Mouse (Mus musculus) neural tube, embryonic 15.5 days (tissue): ENCODE measurements around the gene Kcnh1. TPM values are rescaled to one million over a fixed set of nuclear protein-coding genes. Genes with fewer than 3 reads are reported as not detected.

Experiments
- ATAC-seq: fragments of 200-750 bp; cut with Nextera tagmentation; 2 replicates; pipeline ENCODE4 v1.8.0; 2017; ENCODE audit warnings: mild to moderate bottlenecking, moderate TSS enrichment, moderate library complexity; ENCODE audit not compliant: low FRiP score
- H3K27ac ChIP-seq: fragments of 300-500 bp; sonication (generic); replicated peaks from 2 replicates; pipeline ENCODE4 v1.5.1; 2015; ENCODE audit warnings: mild to moderate bottlenecking, inconsistent platforms
- H3K27me3 ChIP-seq: fragments of 300-500 bp; sonication (generic); replicated peaks from 2 replicates; pipeline ENCODE4 v1.6.1; 2015; ENCODE audit warnings: inconsistent platforms
- H3K36me3 ChIP-seq: fragments of 300-500 bp; sonication (generic); 2 replicates; pipeline ENCODE4 v1.6.1; 2015; ENCODE audit warnings: inconsistent platforms
- H3K4me1 ChIP-seq: fragments of 300-500 bp; sonication (generic); 2 replicates; pipeline ENCODE4 v1.6.1; 2015; ENCODE audit warnings: inconsistent platforms
- H3K4me2 ChIP-seq: fragments of 300-500 bp; sonication (generic); 2 replicates; pipeline ENCODE4 v1.6.1; 2015; ENCODE audit warnings: inconsistent platforms, mild to moderate bottlenecking, moderate library complexity
- H3K4me3 ChIP-seq: fragments of 300-500 bp; sonication (generic); replicated peaks from 2 replicates; pipeline ENCODE4 v1.5.1; 2015; ENCODE audit warnings: mild to moderate bottlenecking, inconsistent platforms
- H3K9ac ChIP-seq: fragments of 300-500 bp; sonication (generic); replicated peaks from 2 replicates; pipeline ENCODE4 v1.6.1; 2015; ENCODE audit warnings: mild to moderate bottlenecking, inconsistent platforms
- H3K9me3 ChIP-seq: fragments of 300-500 bp; sonication (generic); replicated peaks from 2 replicates; pipeline ENCODE4 v1.6.1; 2016; ENCODE audit warnings: inconsistent platforms
- WGBS: fragments of 180-500 bp; shearing (Covaris S2); methylation state at CpG from one replicate; pipeline ENCODE4 v1.1.7; 2015; ENCODE audit warnings: mixed read lengths; 5-methylcytosine and 5-hydroxymethylcytosine counted together
- polyA plus RNA-seq: library from polyadenylated mRNA; unstranded; fragments of >200 nt; fragmentation: Nextera tagmentation; extraction: Ambion mirVana; gene quantifications from 2 replicates; pipeline ENCODE4 v1.2.1, GENCODE M21; 2015

Gene Kcnh1
- polyA plus RNA-seq, 1 experiment from 2014 or later, result 4.6 TPM

DNA sequence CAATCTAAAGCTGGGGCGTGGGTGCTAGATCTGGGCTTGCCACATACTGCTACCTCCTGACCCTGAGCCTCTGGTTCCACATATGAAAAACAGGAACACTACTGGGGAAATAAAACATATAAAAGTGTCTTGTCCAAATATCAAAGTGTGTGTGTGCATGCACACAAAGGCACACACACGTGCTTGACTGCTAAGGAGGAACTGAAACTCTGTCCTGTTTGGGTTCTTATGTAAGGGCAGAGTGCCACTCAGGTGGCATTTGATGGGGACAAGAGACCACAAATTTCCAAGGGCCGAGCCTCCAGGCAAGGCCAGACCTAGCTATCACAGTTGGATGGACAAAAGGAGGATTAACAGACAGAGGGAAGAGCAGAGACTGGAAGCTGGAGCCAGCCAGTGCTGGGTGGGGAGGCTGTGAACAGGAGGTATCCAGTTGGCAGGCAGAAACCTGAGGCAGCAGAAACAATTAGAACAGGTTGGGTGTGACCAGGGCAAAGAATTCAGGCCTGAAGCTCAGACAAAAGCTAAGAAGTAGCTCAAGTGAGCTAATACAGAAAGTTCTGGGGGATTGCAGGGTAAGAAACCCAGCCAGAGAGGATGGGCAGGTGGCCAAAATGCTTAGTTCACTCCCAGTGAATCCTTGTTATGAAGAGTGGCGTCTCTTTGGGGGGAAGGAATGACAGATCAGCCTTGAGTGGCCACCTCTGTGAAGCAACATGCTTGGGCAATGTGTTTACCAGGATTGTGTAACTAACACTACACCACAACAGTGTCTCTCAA is 259.2 kb downstream of the Kcnh1 start:
- no peak overlapping the region for H3K4me2 ChIP-seq
- H3K4me3 ChIP-seq, result no peak overlapping the region

DNA sequence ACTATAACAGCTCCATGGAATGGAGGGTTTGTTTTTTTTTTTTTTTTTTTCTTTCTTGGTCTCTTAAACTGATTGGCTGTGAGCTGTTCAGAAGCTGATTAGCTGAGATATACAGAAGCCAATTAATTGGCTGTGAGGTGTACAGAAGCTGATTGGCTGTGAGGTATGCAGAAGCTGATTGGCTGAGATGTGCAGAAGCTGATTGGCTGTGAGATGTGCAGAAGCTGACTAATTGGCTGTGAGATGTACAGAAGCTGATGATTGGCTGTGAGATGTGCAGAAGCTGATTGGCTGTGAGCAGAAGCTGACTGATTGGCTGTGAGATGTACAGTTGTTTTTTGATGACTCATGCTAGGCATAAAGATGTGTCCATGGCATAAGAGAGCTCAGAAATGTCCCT is 259.9 kb downstream of the Kcnh1 start:
- no peak for ATAC-seq
- Histone ChIP-seq H3K27ac (no peak overlapping the region), H3K4me1 (no peaks in the 10 kb centered on the region), H3K4me2 (no peak overlapping the region), H3K36me3 (no peaks in the 10 kb centered on the region), H3K27me3 (no peaks in the 10 kb centered on the region), H3K9me3 (no peaks in the 10 kb centered on the region), H3K4me3 (no peak overlapping the region), H3K9ac (no peak overlapping the region)

More for the DNA sequence above, 259.2 kb downstream of the Kcnh1 start:
- peaks cover 4% of the 10 kb centered on the region for H3K4me1 ChIP-seq
- no peaks in the 10 kb centered on the region for H3K36me3 ChIP-seq
- no peak for ATAC-seq
- no peak overlapping the region for H3K27ac ChIP-seq
- no peaks in the 10 kb centered on the region for H3K9me3 ChIP-seq
- H3K27me3 ChIP-seq, result no peaks in the 10 kb centered on the region
- WGBS, result 72% methylated on average over 4 of the region's 4 CpGs
- no peak overlapping the region for H3K9ac ChIP-seq

DNA sequence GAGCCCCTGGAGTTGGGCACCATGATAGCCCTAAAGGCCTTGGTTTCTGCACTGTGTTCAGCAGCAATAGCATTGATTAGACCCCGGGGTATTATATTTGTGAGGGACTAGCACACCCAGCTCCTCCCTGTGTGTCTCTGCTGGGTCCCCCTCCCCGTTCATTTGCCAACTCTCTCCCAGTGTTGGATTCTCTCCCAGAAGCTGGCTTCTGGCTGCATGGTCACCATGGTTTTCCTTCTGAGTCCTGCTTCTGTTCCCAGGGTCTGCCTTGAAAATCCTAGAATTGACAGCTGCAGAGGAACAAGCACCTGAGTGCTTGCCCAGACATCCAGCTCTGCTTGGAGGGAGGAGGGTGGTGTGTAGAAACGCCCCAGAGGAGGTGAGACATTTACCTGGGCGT is 261.1 kb downstream of the Kcnh1 start:
- H3K4me1 ChIP-seq, result no peaks in the 10 kb centered on the region
- no peaks in the 10 kb centered on the region for H3K27me3 ChIP-seq
- H3K9ac ChIP-seq, result no peak overlapping the region
- no peak overlapping the region for H3K4me2 ChIP-seq
- ATAC-seq, result no peak
- H3K36me3 ChIP-seq, result no peaks in the 10 kb centered on the region
- 74% methylated on average over 4 of the region's 4 CpGs for WGBS
- H3K27ac ChIP-seq, result no peak overlapping the region
- no peak overlapping the region for H3K4me3 ChIP-seq
- no peaks in the 10 kb centered on the region for H3K9me3 ChIP-seq

DNA sequence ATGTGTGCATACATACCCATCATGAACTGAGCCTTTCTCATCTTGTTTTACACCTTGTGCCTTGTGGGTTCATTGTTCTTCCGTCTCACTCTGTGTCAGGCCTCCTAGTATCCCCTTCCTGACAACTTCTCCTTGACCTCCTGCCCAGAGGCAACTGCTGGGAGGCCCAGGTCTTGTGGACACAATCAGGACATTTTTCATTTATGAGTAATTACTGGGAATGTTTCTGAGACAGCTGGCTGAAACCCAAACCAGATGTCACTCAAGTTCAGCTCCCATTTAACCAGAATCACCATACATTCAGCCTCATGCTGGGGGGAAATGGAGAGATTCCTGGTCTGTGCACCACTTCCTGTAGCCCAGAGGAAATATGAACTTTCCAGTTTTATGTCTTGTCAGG is 263.9 kb downstream of the Kcnh1 start:
- Histone ChIP-seq H3K9ac (no peak overlapping the region), H3K27ac (no peak overlapping the region), H3K27me3 (no peaks in the 10 kb centered on the region), H3K4me3 (no peak overlapping the region), H3K9me3 (no peaks in the 10 kb centered on the region), H3K4me1 (no peaks in the 10 kb centered on the region), H3K36me3 (no peaks in the 10 kb centered on the region), H3K4me2 (no peak overlapping the region)
- WGBS, result 61% methylated on average over 1 of the region's 1 CpGs
- no peak for ATAC-seq

DNA sequence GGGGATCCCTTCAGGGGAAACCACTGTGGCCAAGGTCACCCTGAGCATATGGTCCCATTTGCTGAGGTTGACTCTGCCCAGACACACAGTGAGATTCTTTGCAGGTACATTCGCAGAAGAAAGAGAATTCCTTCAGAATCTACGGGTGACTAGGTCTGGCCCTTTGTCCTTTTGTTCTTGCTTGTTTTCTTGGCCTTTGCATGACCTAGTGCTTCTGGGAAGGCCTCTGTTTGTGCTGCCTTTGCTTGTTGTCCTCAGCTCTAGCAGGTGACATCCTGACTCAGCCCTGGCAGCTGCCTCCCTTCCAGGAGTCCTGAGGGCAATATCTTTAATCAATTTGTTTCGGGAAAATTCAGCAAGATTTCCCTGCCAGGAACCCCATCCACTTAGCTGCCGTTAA is 264.4 kb downstream of the Kcnh1 start:
- no peaks in the 10 kb centered on the region for H3K9me3 ChIP-seq
- no peaks in the 10 kb centered on the region for H3K27me3 ChIP-seq
- no peak overlapping the region for H3K27ac ChIP-seq
- 28% methylated on average over 4 of the region's 4 CpGs for whole genome bisulfite sequencing
- H3K9ac ChIP-seq, result no peak overlapping the region
- no peaks in the 10 kb centered on the region for H3K36me3 ChIP-seq
- H3K4me1 ChIP-seq, result no peaks in the 10 kb centered on the region
- H3K4me3 ChIP-seq, result no peak overlapping the region
- no peak for ATAC-seq
- H3K4me2 ChIP-seq, result no peak overlapping the region

DNA sequence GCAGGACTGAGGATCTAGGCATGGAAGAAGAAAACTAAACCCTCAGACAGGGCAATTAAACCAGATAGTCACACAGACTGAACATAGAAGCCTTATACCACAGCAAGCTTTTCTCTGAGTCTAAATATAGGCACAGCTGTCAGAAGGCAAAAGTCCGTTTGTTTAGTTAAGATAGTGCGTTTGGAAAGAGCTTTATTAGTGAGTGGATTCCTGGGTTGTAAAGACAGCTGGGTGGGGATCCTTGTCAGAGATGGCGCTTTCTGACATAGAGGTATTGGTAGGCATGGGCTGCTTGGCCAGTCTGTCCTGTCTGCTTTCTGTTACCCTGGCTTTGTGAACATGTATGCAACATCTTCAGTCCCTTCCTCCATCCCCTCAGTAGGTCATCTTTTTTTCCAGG is 266.5 kb downstream of the Kcnh1 start:
- H3K27ac ChIP-seq, result no peak overlapping the region
- no peaks in the 10 kb centered on the region for H3K4me1 ChIP-seq
- no peak overlapping the region for H3K4me3 ChIP-seq
- no peaks in the 10 kb centered on the region for H3K36me3 ChIP-seq
- WGBS, result 72% methylated on average over 3 of the region's 3 CpGs
- no peak overlapping the region for H3K9ac ChIP-seq
- no peaks in the 10 kb centered on the region for H3K9me3 ChIP-seq
- H3K4me2 ChIP-seq, result no peak overlapping the region
- ATAC-seq, result no peak
- H3K27me3 ChIP-seq, result no peaks in the 10 kb centered on the region

DNA sequence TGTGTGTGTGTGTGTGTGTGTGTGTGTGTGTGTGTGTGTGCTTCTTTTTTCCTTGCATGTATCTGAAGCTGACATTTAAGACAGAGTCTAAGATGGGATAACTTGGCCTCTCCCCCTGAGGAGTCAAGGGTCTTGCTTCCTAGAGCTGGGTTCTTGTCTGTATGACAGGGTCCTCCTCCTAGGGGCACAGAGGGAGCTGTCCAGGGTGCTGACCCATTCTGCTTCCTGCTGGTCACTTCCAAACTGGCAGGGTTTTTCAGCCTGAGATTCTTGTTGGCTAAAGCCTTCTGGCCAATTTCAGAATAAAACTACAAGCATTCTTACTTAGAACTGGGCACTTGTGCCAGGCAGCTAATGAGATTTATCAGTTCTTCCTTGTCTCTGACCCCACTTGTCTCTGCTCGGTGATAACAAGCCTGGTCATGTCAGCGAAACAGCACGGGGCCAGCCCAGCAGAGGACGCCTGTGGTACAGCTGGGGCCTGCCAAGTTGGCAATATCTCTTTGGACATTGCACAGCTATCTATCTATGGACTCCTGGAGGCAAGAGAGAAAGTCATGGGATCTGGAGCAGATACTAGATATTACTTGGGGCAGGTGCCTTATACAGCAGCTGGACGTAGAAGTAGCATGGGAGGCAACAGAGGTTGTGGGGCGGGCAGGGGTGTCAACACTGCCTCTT is 267.1 kb downstream of the Kcnh1 start:
- no peaks in the 10 kb centered on the region for H3K27me3 ChIP-seq
- no peaks in the 10 kb centered on the region for H3K4me1 ChIP-seq
- no peaks in the 10 kb centered on the region for H3K36me3 ChIP-seq
- no peak for ATAC-seq
- H3K4me2 ChIP-seq, result no peak overlapping the region
- 83% methylated on average over 6 of the region's 6 CpGs for WGBS
- no peaks in the 10 kb centered on the region for H3K9me3 ChIP-seq
- no peak overlapping the region for H3K4me3 ChIP-seq
- no peak overlapping the region for H3K9ac ChIP-seq
- no peak overlapping the region for H3K27ac ChIP-seq

DNA sequence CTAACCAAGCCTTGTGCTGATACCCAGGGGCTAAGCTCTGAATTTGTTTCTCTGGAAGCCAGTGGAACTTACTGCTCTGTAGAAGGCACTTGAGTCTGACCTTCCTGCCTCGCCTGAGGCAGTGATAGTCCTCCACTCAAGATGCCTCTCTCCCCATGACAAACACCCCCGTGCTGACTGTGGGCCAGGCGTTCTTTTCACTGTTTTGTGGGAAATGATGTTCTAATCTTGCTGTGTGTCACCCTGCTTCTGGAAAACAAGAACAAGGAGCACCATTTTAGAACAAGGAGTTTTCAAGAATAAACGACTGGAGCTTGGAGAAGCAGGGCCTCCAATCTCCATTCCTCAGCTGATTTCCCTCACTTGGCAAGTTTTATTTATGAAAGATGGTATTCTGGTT is 273.2 kb downstream of the Kcnh1 start:
- no peaks in the 10 kb centered on the region for H3K27me3 ChIP-seq
- no peak overlapping the region for H3K9ac ChIP-seq
- no peak overlapping the region for H3K27ac ChIP-seq
- H3K36me3 ChIP-seq, result no peaks in the 10 kb centered on the region
- no peak for ATAC-seq
- no peaks in the 10 kb centered on the region for H3K4me1 ChIP-seq
- H3K9me3 ChIP-seq, result no peaks in the 10 kb centered on the region
- no peak overlapping the region for H3K4me2 ChIP-seq
- H3K4me3 ChIP-seq, result no peak overlapping the region
- 74% methylated on average over 4 of the region's 4 CpGs for WGBS

DNA sequence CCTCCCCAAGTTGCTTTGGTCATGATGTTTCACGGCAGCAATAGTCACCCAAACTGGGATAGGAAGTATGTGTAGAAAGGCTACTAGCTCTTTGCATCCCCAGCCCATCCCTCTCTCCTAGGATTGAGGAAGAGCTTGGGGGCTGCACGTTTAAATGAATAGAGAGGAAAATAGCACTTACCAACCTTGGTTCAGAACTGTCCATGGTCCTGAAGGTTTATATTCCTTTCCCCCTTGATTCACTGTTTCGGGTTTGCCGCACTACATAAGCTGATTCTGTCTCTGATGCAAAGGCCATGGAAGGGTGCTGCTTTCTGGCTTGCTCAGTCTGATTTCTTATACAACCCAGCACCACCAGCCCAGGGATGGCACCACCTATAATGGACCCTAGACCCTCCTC is 281.8 kb downstream of the Kcnh1 start:
- 67% methylated on average over 4 of the region's 4 CpGs for WGBS
- ATAC-seq, result no peak

DNA sequence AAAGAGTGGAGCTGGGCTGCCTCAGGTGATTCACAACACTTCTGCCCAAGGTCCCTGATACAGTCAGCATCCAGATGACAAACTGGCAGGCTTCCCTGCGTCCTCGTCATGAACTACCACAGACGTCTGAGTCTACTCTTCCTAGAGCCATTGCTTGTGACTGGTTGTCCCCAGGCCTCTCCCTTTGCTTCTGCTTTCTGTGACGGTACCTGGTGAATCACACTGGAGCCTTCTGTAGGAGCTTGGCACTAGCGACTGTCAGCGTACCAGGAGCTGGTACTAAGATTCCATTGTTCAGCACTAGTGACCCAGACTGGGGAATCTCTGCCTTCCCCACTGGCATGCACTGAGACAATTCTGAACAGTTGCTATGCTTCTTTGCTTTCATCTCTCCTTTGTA is 282.6 kb downstream of the Kcnh1 start:
- no peak overlapping the region for H3K4me3 ChIP-seq
- H3K9ac ChIP-seq, result no peak overlapping the region
- H3K27me3 ChIP-seq, result no peaks in the 10 kb centered on the region
- no peak overlapping the region for H3K27ac ChIP-seq
- no peaks in the 10 kb centered on the region for H3K36me3 ChIP-seq
- no peaks in the 10 kb centered on the region for H3K9me3 ChIP-seq
- ATAC-seq, result no peak
- 89% methylated on average over 6 of the region's 6 CpGs for WGBS
- no peaks in the 10 kb centered on the region for H3K4me1 ChIP-seq
- no peak overlapping the region for H3K4me2 ChIP-seq

More for the DNA sequence above, 281.8 kb downstream of the Kcnh1 start:
- no peak overlapping the region for H3K27ac ChIP-seq
- H3K27me3 ChIP-seq, result no peaks in the 10 kb centered on the region
- H3K9ac ChIP-seq, result no peak overlapping the region
- H3K36me3 ChIP-seq, result no peaks in the 10 kb centered on the region
- H3K9me3 ChIP-seq, result no peaks in the 10 kb centered on the region
- no peaks in the 10 kb centered on the region for H3K4me1 ChIP-seq
- no peak overlapping the region for H3K4me2 ChIP-seq
- H3K4me3 ChIP-seq, result no peak overlapping the region

DNA sequence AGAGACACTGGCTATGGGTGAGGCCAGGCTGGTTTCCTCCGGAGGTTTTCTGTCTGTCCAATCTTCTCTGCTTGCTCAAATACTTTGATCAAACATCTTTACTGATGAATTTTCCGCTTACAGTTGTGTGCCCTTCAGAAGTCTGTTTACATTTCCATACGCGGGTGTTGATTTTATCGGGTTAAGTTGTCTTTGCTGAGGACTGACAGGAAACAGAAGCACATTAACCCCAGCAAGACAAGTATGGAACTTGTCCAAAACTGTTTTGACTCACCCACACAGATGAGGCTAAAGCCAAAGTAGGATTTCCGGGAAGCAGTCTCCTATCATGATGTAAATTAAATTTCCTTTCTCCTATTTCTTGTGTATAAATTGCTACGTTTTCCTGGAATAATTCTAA is 286.1 kb downstream of the Kcnh1 start:
- H3K9ac ChIP-seq, result no peak overlapping the region

DNA sequence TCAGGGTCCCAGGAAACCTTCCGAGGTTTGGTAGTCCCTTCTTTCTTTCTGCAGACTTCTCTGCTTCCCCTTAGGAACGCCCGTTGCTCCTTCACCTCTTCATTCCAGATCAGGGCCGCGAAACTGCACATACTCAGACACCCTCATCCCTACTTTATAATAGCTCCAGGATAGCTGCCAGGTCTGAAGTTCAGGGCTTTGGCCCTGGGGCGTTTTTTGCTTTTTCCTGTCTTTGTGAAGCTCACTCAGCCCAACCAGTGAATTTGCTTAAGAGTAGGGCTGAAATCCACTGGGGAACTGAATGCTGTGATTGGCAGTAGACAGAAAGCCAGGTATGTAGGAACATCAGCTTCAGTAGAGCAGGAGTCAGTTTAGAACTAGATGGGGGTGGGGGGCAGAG is 287.0 kb downstream of the Kcnh1 start:
- Histone ChIP-seq H3K27ac (no peak overlapping the region), H3K9ac (no peak overlapping the region)

More for the DNA sequence above, 286.1 kb downstream of the Kcnh1 start:
- Histone ChIP-seq H3K4me2 (no peak overlapping the region), H3K9me3 (no peaks in the 10 kb centered on the region), H3K36me3 (no peaks in the 10 kb centered on the region), H3K27ac (no peak overlapping the region), H3K27me3 (no peaks in the 10 kb centered on the region), H3K4me3 (no peak overlapping the region), H3K4me1 (no peaks in the 10 kb centered on the region)
- no peak for ATAC-seq
- WGBS, result 80% methylated on average over 7 of the region's 7 CpGs

More for the DNA sequence above, 287.0 kb downstream of the Kcnh1 start:
- WGBS, result 77% methylated on average over 6 of the region's 6 CpGs
- Histone ChIP-seq H3K9me3 (no peaks in the 10 kb centered on the region), H3K27me3 (no peaks in the 10 kb centered on the region), H3K36me3 (no peaks in the 10 kb centered on the region), H3K4me2 (no peak overlapping the region), H3K4me3 (no peak overlapping the region), H3K4me1 (no peaks in the 10 kb centered on the region)
- ATAC-seq, result no peak
